Mouse (Mus musculus) CH12.LX (cell line): ENCODE data around the gene Rtbdn.

ENCODE experiments used
- BHLHE40 ChIP-seq: IDR thresholded peaks from 2 replicates; pipeline ENCODE4 v1.6.1; 2011; ENCODE audit warnings: mild to moderate bottlenecking, low read depth, low read length, improper control_type of control experiment
- CTCF ChIP-seq, 2 experiments: IDR thresholded peaks in 1 of 2; conservative IDR thresholded peaks in 1 of 2; 2 replicates each; pipeline ENCODE4 v1.5.1; 2011 to 2012; ENCODE audit warnings: low read depth in 2 of 2, low read length in 2 of 2, improper control_type of control experiment in 1 of 2, inconsistent platforms in 1 of 2, mild to moderate bottlenecking in 1 of 2, moderate library complexity in 1 of 2
- ELF1 ChIP-seq: IDR thresholded peaks from 2 replicates; pipeline ENCODE4 v1.6.1; 2014; ENCODE audit warnings: low read depth, mild to moderate bottlenecking, inconsistent platforms, low read length, improper control_type of control experiment
- EP300 ChIP-seq: IDR thresholded peaks from 2 replicates; pipeline ENCODE4 v1.6.1; 2011; ENCODE audit warnings: low read length, improper control_type of control experiment
- POLR2A ChIP-seq: IDR thresholded peaks from 2 replicates; pipeline ENCODE4 v1.6.1; 2011; ENCODE audit warnings: low read depth, mild to moderate bottlenecking, improper control_type of control experiment, low read length
- POLR2AphosphoS2 ChIP-seq: IDR thresholded peaks from 2 replicates; pipeline ENCODE4 v1.6.1; 2011; ENCODE audit warnings: low read depth, low read length, improper control_type of control experiment
- RCOR1 ChIP-seq: conservative IDR thresholded peaks from 2 replicates; pipeline ENCODE4 v1.6.1; 2012; ENCODE audit warnings: low read depth, mild to moderate bottlenecking, inconsistent platforms, low read length, improper control_type of control experiment
- TBP ChIP-seq: conservative IDR thresholded peaks from 2 replicates; pipeline ENCODE4 v1.6.1; 2011; ENCODE audit warnings: low read depth, low read length, improper control_type of control experiment
- USF2 ChIP-seq: conservative IDR thresholded peaks from 2 replicates; pipeline ENCODE4 v1.6.1; 2011; ENCODE audit warnings: low read depth, low read length, improper control_type of control experiment
- ZNF384 ChIP-seq: IDR thresholded peaks from 2 replicates; pipeline ENCODE4 v1.6.1; 2012; ENCODE audit warnings: low read depth, low read length, improper control_type of control experiment, inconsistent platforms

GRCm38 (mm10) chr8:84915269-84915668, 31.5 kb upstream of the Rtbdn start:
- TF ChIP-seq CTCF (conservative IDR thresholded peaks at IDR 0.05 in 1 of 2, IDR thresholded peaks at IDR 0.05 in 1 of 2; ENCODE audit: low read depth in 2 of 2, low read length in 2 of 2) (no peak), USF2 (no peak), EP300 (no peak), ELF1 (no peak), POLR2A (no peak), ZNF384 (no peak), TBP (no peak), BHLHE40 (no peak), POLR2AphosphoS2 (no peak), RCOR1 (no peak)
